Mouse (Mus musculus) mammary gland, adult 2 months (tissue): ENCODE measurements around the gene Rhoc. TPM values are rescaled to one million over a fixed set of nuclear protein-coding genes. Genes with fewer than 3 reads are reported as not detected.

Experiments used
- polyA plus RNA-seq: library from polyadenylated mRNA; depleted of rRNA; stranded (reverse); fragments of >200 nt; gene quantifications from 2 replicates; pipeline ENCODE4 v1.2.3, GENCODE M21; 2012; ENCODE audit warnings: low replicate concordance; rRNA removed

The Rhoc gene
- polyA plus RNA-seq: 113 and 121 TPM in 2 replicates

GRCm38 (mm10) chr3:104788075-104788474 is at the start of gene Rhoc:
Gene Rhoc (plus strand): TSS chr3:104788375.

GRCm38 (mm10) chr3:104780561-104781420 is 7.4 kb upstream of the Rhoc start, which contains the start of gene Ppm1j:
Gene Ppm1j (plus strand): TSS chr3:104781056.

GRCm38 (mm10) chr3:104781471-104781903 is 6.7 kb upstream of the Rhoc start, which contains the start of gene Fam19a3:
Gene Fam19a3 (minus strand): TSS chr3:104781840.

GRCm38 (mm10) chr3:104817991-104818748 is 30.0 kb downstream of the Rhoc start, which contains the start of gene Mov10:
Gene Mov10 (minus strand): TSS chr3:104818563.

Other genes starting within 250 kb of the Rhoc start
- 19.7 and 33.9 TPM in 2 replicates for gene Slc16a1, start 149.7 kb upstream of the Rhoc start, polyA plus RNA-seq
- gene Ppm1j, start 7.3 kb upstream of the Rhoc start, polyA plus RNA-seq: 27.7 and 34.4 TPM in 2 replicates
- 0.29 and 1.9 TPM in 2 replicates for gene Fam19a3, start 6.5 kb upstream of the Rhoc start, polyA plus RNA-seq
- 16.8 and 22.4 TPM in 2 replicates for gene Mov10, start 30.2 kb downstream of the Rhoc start, polyA plus RNA-seq
- gene St7l, start 75.6 kb downstream of the Rhoc start, polyA plus RNA-seq: 6.4 and 8.5 TPM in 2 replicates
- gene Capza1, start 76.1 kb downstream of the Rhoc start, polyA plus RNA-seq: 18.8 and 44.7 TPM in 2 replicates
- gene Wnt2b, start 173.5 kb downstream of the Rhoc start, polyA plus RNA-seq: 1.4 and 2.0 TPM in 2 replicates